In genomic region chrX:48136935-48137334, GRCm38 (mm10) we compare ENCODE assay signal across 21 mouse cellular contexts. TPM values are rescaled to one million over a fixed set of nuclear protein-coding genes. Genes with fewer than 3 reads are reported as not detected.
DNase-seq lines count a peak whose midpoint lies in the region; ATAC-seq and TF ChIP-seq lines count a peak whose summit lies in the region.
"Had no signal": no experiment of that assay in that cellular context is flagged by ENCODE, and none has a peak within 500 bp of the region (broad histone marks: within the 10 kb centered on the region; RNA-seq: fewer than 3 reads in every experiment).

No protein-coding gene starts in this region.

- H3K27ac ChIP-seq in thymus, adult 2 months (ENCODE audit: control insufficient read depth, insufficient read depth, low read length) = peak overlapping the region; percentile 100
- H3K27ac ChIP-seq: forebrain, embryonic 13.5 days; heart, adult 2 months; hindbrain, embryonic 15.5 days; kidney, embryonic 15.5 days; liver, embryonic 15.5 days; midbrain, embryonic 15.5 days had no signal

- peak; percentile 6 for DNase-seq in lung, postnatal 36 days
- DNase-seq in lung, postnatal 10 days = no peak
- DNase-seq in thymus, adult 2 months = peak; percentile 80
- no peak for DNase-seq in cerebellum, adult 9-10 months
- DNase-seq in cerebellum, adult 11-12 months = no peak
- DNase-seq: adrenal gland, postnatal 14 days; cerebellum, adult 18-20 months; gastrocnemius, postnatal 14 days; heart, adult 2 months; heart, postnatal 4 days; right cerebral cortex, postnatal 25 days had no signal

- no peaks in the 10 kb centered on the region for H3K36me3 ChIP-seq in thymus, adult 2 months (ENCODE audit: control insufficient read depth, insufficient read depth, low read length)
- H3K36me3 ChIP-seq: hindbrain, embryonic 15.5 days; kidney, embryonic 15.5 days; liver, embryonic 15.5 days; midbrain, embryonic 15.5 days had no signal

- no peaks in the 10 kb centered on the region for H3K27me3 ChIP-seq in thymus, adult 2 months (ENCODE audit: control insufficient read depth, insufficient read depth, low read length)
- H3K27me3 ChIP-seq: forebrain, embryonic 13.5 days; hindbrain, embryonic 15.5 days; liver, embryonic 15.5 days; midbrain, embryonic 15.5 days had no signal

- H3K4me1 ChIP-seq in thymus, adult 2 months (replicated peaks; ENCODE audit: control insufficient read depth, insufficient read depth, low read length) = peaks cover 61% of the 10 kb centered on the region

- ATAC-seq in activated CD4-positive, CD25-positive, alpha-beta regulatory T cell, adult 4 months = peak; percentile 6
- no peak for ATAC-seq in megakaryocyte, adult 5-6 weeks (ENCODE audit: poor library complexity, severe bottlenecking)
- ATAC-seq: forebrain, embryonic 13.5 days; intestine, postnatal 0 days; midbrain, embryonic 15.5 days had no signal

- TF ChIP-seq CTCF in thymus, adult 2 months (IDR thresholded peaks at IDR 0.05; ENCODE audit: borderline replicate concordance, control insufficient read depth, extremely low read depth, insufficient read depth, low read length, poor library complexity) = no peak

- 7% methylated on average over 4 of the region's 4 CpGs for WGBS in thymus, adult 2 months

- no peak overlapping the region for H3K4me3 ChIP-seq in thymus, adult 2 months (ENCODE audit: control insufficient read depth, insufficient read depth, low read length)
- H3K4me3 ChIP-seq: forebrain, embryonic 13.5 days; heart, adult 2 months; hindbrain, embryonic 15.5 days; kidney, embryonic 15.5 days; liver, embryonic 15.5 days; midbrain, embryonic 15.5 days; myocyte had no signal

- no peak for TF ChIP-seq POLR2A in thymus, adult 2 months (IDR thresholded peaks at IDR 0.05; ENCODE audit: control insufficient read depth, extremely low read depth, insufficient read depth, low read length, poor library complexity)

RNA-seq across cellular contexts. Expression of gene Sash3, which starts 9.3 kb away (rescaled TPM):
- 100 to 1,000 TPM; 305 to 323 TPM for polyA plus RNA-seq in activated CD4-positive, CD25-positive, alpha-beta regulatory T cell, adult 4 months (2017; shearing (Covaris generic))
- 311 and 314 TPM in 2 replicates for polyA plus RNA-seq in thymus, adult 2 months (2012; rRNA removed)
- total RNA-seq in megakaryocyte, adult 5-6 weeks (2015) = 96.3 and 105 TPM in 2 replicates
- total RNA-seq in megakaryocyte, adult 5-6 weeks (2017) = 146 and 154 TPM in 2 replicates
- polyA plus RNA-seq: myocyte had no signal

RNA-seq across cellular contexts. Expression of gene Xpnpep2, which starts 28.4 kb away (rescaled TPM):
- polyA plus RNA-seq in activated CD4-positive, CD25-positive, alpha-beta regulatory T cell, adult 4 months (2017; shearing (Covaris generic)) = under 1 TPM in 1 of 2 experiments, not detected in 1; 0.48 TPM
- 0.89 and 1.1 TPM in 2 replicates for polyA plus RNA-seq in thymus, adult 2 months (2012; rRNA removed)
- total RNA-seq in megakaryocyte, adult 5-6 weeks (2015) = not detected in 2 replicates
- not detected in 2 replicates for total RNA-seq in megakaryocyte, adult 5-6 weeks (2017)
- total RNA-seq: megakaryocyte progenitor cell, adult 5-6 weeks had no signal

Comparison
In these comparisons a context has a peak if more than half of its experiments do, and no peak if none do; other contexts are left out.
1. DNase-seq: peak in lung, postnatal 36 days (single experiment) and thymus, adult 2 months (single experiment); none in lung, postnatal 10 days (single experiment), cerebellum, adult 9-10 months (single experiment) and cerebellum, adult 11-12 months (single experiment).